Mouse (Mus musculus): ENCODE measurements around the gene Apoa2. TPM values are rescaled to one million over a fixed set of nuclear protein-coding genes. Genes with fewer than 3 reads are reported as not detected.

Gene Apoa2
- not detected for total RNA-seq (2023)

GRCm38 (mm10) chr1:171224857-171225256 lies at the start of gene Apoa2:
Gene Apoa2, plus strand, starts transcription at chr1:171225054.

DNA sequence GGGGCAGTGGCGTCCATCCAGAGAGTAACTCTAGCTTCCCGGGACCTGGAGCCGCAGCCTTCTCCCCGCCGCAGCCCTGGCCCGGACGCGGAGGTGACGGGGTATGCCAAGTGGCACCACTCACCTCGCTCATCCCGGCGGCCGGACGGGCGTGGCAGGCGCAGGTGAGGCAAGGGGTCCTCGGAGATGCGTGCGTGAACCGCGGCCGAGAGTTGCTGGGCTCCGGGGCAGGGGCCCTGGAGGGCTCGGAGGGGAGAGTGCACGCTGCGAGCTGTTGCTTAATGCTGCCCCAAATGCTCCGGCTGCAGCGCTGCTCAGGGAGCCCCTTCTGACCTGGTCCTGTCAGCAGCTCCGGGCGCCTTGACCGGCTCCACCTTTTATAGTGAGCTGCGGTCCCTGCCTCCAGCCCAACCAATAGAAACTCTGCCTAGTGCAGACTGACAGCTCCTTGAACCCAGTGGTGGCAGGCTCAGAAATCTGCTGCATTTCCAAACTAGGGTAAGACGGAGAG lies 28.9 kb upstream of the Apoa2 start, which contains the start of gene Pcp4l1:
Pcp4l1 (minus strand) TSS at position 382 of the 511 bp plus-strand sequence.

GRCm38 (mm10) chr1:171213801-171214496 lies 10.9 kb upstream of the Apoa2 start, which contains the start of gene Nr1i3:
Gene Nr1i3, plus strand, starts transcription at chr1:171213970.

GRCm38 (mm10) chr1:171222238-171223155 lies 2.4 kb upstream of the Apoa2 start, which contains the start of gene Tomm40l:
Gene Tomm40l, minus strand, starts transcription at chr1:171222514.

DNA sequence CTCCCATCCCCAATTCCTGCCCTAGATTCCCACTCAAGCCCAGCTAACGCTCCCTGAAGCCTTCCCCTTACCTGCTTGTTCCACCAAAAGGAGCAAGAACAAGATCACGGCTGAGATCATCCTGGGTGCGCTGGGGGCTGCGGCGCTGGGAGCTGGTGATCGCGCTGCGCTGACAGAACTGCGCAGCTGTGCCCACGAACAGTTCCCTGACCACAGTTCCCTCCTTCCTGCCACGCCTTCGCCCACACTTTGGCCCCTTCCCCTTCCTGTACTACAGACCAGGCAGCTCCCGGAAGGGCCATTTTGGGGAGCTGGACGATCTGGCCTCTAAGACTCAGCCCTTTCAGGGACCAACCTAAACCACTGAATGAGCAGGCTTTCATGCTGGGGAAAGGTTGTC lies 9.3 kb downstream of the Apoa2 start, which contains the start of gene Fcer1g:
Fcer1g (minus strand) TSS at position 240 of the 400 bp plus-strand sequence.

DNA sequence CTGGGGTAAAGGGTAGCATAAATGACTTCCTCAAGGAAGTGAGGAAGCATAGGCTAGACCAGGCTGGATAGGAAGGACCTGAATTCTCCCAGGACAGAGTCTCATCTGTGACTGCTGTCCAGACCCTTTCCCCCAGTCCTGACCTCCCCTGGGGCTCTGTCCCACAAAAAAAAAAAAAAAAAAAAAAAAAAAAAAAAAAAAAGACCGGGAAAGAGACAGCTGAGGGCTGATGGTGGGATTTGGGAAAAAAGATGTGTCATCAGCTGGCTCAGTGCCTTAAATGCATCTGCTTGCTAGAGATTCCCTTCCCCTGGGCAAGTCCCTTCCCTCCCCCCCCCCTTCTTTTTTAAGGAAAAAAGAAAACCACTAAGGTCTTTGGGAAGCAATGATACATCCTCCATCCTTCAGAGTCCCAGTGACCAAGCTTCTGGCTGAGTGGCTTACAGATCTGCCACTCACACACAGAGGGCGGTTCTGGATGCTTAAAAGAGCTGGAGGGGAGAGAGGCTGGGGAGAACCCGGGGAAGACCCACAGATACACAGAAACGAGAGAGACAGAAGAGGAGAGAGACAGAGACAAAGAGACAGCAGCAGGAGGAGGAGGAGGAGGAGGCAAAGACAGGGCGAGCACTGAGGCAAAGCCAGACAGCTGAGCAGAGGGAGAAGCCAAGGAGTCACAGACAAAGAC lies 25.2 kb downstream of the Apoa2 start, which contains the start of gene Adamts4:
Adamts4 (plus strand) TSS at position 509 of the 688 bp plus-strand sequence.

DNA sequence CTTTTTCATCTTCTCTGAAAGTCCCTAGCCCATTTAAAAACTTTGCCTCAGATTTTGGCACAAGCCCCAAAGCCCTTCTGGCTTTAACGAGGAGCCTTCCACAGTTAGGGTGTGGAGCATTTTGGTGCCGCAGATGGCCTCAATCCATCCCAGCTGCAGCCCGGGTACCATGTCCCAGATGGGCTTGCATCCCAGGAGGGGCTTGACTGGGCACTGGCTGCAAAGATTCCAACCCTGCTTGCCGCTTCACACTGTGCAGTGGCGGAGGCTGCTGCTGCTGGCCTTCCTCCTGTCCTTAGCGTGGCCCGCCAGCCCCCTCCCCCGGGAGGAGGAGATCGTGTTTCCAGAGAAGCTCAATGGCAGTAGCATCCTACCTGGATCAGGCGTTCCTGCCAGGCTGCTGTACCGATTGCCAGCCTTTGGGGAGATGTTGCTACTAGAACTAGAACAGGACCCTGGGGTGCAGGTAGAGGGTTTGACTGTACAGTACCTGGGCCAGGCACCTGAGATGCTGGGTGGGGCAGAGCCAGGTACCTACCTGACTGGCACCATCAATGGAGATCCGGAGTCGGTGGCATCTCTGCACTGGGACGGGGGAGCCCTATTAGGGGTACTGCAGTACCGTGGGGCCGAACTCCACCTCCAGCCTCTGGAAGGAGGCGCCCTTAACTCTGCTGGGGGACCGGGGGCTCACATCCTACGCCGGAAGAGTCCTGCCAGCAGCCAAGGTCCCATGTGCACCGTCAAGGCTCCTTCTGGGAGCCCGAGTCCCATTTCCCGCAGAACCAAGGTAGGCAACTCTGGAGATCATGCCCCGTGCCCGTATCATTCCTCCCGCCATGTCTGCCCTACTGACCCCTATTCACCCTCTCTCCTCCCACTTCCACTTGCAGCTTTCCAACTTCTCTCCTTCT lies 26.1 kb downstream of the Apoa2 start, which contains the start of gene Ndufs2:
Ndufs2 (minus strand) TSS at position 709 of the 914 bp plus-strand sequence.

DNA sequence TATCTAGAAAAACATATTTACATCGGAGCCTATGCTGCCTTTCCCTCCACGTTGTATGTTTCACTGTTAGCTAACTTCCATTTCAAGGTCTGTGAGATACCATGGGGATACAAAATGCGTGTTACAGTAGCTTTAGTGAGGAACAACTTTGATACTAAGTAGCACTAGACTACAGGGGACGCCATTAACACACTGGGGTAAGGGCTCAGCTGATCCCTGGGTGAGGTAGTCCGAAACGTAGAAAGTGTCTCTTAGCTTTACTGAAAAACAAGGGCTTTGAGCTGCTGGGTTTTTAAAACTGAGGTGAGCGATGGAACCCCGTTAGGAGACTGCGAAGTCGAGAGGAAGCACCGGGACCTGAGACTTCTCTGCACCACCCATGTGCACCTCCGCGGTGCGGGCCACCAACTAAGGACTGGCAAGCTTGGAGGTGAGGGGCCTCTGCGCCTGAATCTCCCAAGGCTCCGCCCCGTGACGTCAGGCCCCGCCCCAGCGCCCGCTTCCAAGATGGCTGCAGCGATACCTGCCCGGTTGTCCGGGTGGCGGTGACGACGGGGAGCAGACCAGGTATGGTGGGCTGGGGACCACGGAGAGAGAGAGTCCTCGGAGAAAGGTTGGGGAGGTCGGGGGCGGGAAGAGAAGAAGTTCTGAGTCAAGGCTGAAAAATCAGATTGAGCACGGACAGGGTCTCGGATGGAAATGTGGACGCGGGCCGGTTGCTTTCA lies 45.2 kb downstream of the Apoa2 start, which contains the start of gene B4galt3:
B4galt3 (plus strand) TSS at position 481 of the 725 bp plus-strand sequence.

Other genes with a start within 250 kb of the Apoa2 start
- 100 to 1,000 TPM; 211 to 238 TPM for gene Fcgr2b, start 248.5 kb upstream of the Apoa2 start, total RNA-seq (2023)
- gene Fcgr4, start 206.1 kb upstream of the Apoa2 start, total RNA-seq (2023), result 100 to 1,000 TPM in 1 of 2 experiments, 10 to 100 TPM in 1; 79.6 to 109 TPM
- gene Fcgr3, start 160.1 kb upstream of the Apoa2 start, total RNA-seq (2023), result 100 to 1,000 TPM; 435 to 496 TPM
- 1 to 10 TPM; 2.3 to 4.7 TPM for gene Cfap126, start 111.1 kb upstream of the Apoa2 start, total RNA-seq (2023)
- gene Sdhc, start 74.5 kb upstream of the Apoa2 start, total RNA-seq (2023), result 100 to 1,000 TPM; 116 to 122 TPM
- gene Mpz, start 74.3 kb upstream of the Apoa2 start, total RNA-seq (2023), result not detected
- not detected for gene Pcp4l1, start 28.8 kb upstream of the Apoa2 start, total RNA-seq (2023)
- not detected for gene Nr1i3, start 11.1 kb upstream of the Apoa2 start, total RNA-seq (2023)
- 10 to 100 TPM; 20.6 to 23.0 TPM for gene Tomm40l, start 2.5 kb upstream of the Apoa2 start, total RNA-seq (2023)
- gene Fcer1g, start 9.3 kb downstream of the Apoa2 start, total RNA-seq (2023), result 1,000 to 10,000 TPM; 1,527 to 1,601 TPM
- not detected for gene Adamts4, start 25.4 kb downstream of the Apoa2 start, total RNA-seq (2023)
- gene Ndufs2, start 26.3 kb downstream of the Apoa2 start, total RNA-seq (2023), result 100 to 1,000 TPM; 132 to 148 TPM
- 10 to 100 TPM; 42.2 to 55.5 TPM for gene B4galt3, start 45.3 kb downstream of the Apoa2 start, total RNA-seq (2023)
- 10 to 100 TPM; 37.6 to 41.1 TPM for gene Ppox, start 56.1 kb downstream of the Apoa2 start, total RNA-seq (2023)
- 10 to 100 TPM; 48.0 to 55.5 TPM for gene Usp21, start 62.9 kb downstream of the Apoa2 start, total RNA-seq (2023)
- 10 to 100 TPM; 66.5 to 66.8 TPM for gene Ufc1, start 70.0 kb downstream of the Apoa2 start, total RNA-seq (2023)
- 10 to 100 TPM; 25.3 to 26.8 TPM for gene Dedd, start 104.1 kb downstream of the Apoa2 start, total RNA-seq (2023)
- 10 to 100 TPM; 20.2 to 21.3 TPM for gene Nit1, start 120.6 kb downstream of the Apoa2 start, total RNA-seq (2023)
- gene Pfdn2, start 120.6 kb downstream of the Apoa2 start, total RNA-seq (2023), result 10 to 100 TPM; 54.1 to 92.1 TPM
- not detected for gene Klhdc9, start 135.7 kb downstream of the Apoa2 start, total RNA-seq (2023)
- 1 to 10 TPM; 7.3 to 8.1 TPM for gene Nectin4, start 145.0 kb downstream of the Apoa2 start, total RNA-seq (2023)
- gene Arhgap30, start 163.9 kb downstream of the Apoa2 start, total RNA-seq (2023), result 100 to 1,000 TPM; 286 to 288 TPM
- gene Usf1, start 186.3 kb downstream of the Apoa2 start, total RNA-seq (2023), result 100 to 1,000 TPM; 195 to 199 TPM
- 1 to 10 TPM; 9.1 to 9.9 TPM for gene Tstd1, start 193.8 kb downstream of the Apoa2 start, total RNA-seq (2023)
- 10 to 100 TPM in 1 of 2 experiments, 1 to 10 TPM in 1; 8.2 to 11.3 TPM for gene F11r, start 212.5 kb downstream of the Apoa2 start, total RNA-seq (2023)

Data from monocyte, adult 59 days (primary cell).